Mouse (Mus musculus): ENCODE data around the gene Ep300. TPM values are rescaled to one million over a fixed set of nuclear protein-coding genes. Genes with fewer than 3 reads are reported as not detected.

Gene Ep300
- total and polyA plus RNA-seq, 2 experiments from 2014 or later = 14.9 to 55.5 TPM

- no peak overlapping the region for H3K4me2 ChIP-seq (ENCODE audit: low read depth, low read length, poor library complexity, severe bottlenecking)
- H3K4me3 ChIP-seq (ENCODE audit: low read depth, low read length) = no peak overlapping the region
- H3K9me3 ChIP-seq (ENCODE audit: low read length) = no peaks in the 10 kb centered on the region
- H3K36me3 ChIP-seq (ENCODE audit: insufficient read depth, low read length) = no peaks in the 10 kb centered on the region
- DNase-seq (ENCODE audit: low spot score) (no peak), ATAC-seq (ENCODE audit: low FRiP score) (no peak)
- H3K27me3 ChIP-seq (ENCODE audit: insufficient read depth, low read length) = no peaks in the 10 kb centered on the region
- TF ChIP-seq CTCF (IDR thresholded peaks at IDR 0.05) = no peak
- no peaks in the 10 kb centered on the region for H3K4me1 ChIP-seq (ENCODE audit: insufficient read depth, low read length)
- H3K9ac ChIP-seq (replicated peaks; ENCODE audit: low read length, poor library complexity, severe bottlenecking) = no peak overlapping the region
- WGBS = 50% methylated on average over 9 of the region's 9 CpGs
- no peak overlapping the region for H3K27ac ChIP-seq (ENCODE audit: low read depth, low read length)
Measured at GRCm38 (mm10) chr15:81562491-81563488, 22.4 kb upstream of the Ep300 start.

DNA sequence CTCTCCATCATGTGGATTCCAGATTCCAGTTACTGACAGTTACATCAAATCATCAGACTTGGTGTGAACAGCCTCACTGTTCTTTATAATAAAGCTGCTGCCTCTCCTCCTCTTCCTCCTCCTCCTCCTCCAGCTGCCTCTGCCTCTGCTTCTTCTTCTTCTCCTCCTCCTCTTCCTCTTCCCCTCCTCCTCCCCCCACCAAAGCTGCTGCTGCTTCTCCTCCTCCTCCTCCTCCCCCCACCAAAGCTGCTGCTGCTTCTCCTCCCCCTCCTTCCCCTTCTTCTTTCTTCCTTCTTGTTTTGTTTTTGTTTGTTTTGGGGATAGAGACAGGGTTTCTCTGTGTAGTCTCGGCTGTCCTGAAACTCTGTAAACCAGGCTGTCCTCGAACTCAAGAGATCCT, 17.1 kb upstream of the Ep300 start:
- H3K36me3 ChIP-seq (ENCODE audit: insufficient read depth, low read length) = no peaks in the 10 kb centered on the region
- ATAC-seq (ENCODE audit: low FRiP score) = no peak
- H3K27me3 ChIP-seq (ENCODE audit: insufficient read depth, low read length) = no peaks in the 10 kb centered on the region
- no peaks in the 10 kb centered on the region for H3K4me1 ChIP-seq (ENCODE audit: insufficient read depth, low read length)
- H3K9me3 ChIP-seq (ENCODE audit: low read length) = no peaks in the 10 kb centered on the region
- TF ChIP-seq CTCF (IDR thresholded peaks at IDR 0.05) = no peak
- no peak for DNase-seq (ENCODE audit: low spot score)
- 32% methylated on average over 2 of the region's 2 CpGs for WGBS
- no peak overlapping the region for H3K9ac ChIP-seq (replicated peaks; ENCODE audit: low read length, poor library complexity, severe bottlenecking)
- no peak overlapping the region for H3K27ac ChIP-seq (ENCODE audit: low read depth, low read length)
- no peak overlapping the region for H3K4me3 ChIP-seq (ENCODE audit: low read depth, low read length)
- no peak overlapping the region for H3K4me2 ChIP-seq (ENCODE audit: low read depth, low read length, poor library complexity, severe bottlenecking)

GRCm38 (mm10) chr15:81568592-81568991, 16.6 kb upstream of the Ep300 start:
- no peaks in the 10 kb centered on the region for H3K36me3 ChIP-seq (ENCODE audit: insufficient read depth, low read length)
- ATAC-seq (ENCODE audit: low FRiP score) = no peak
- H3K9me3 ChIP-seq (ENCODE audit: low read length) = no peaks in the 10 kb centered on the region
- WGBS = 89% methylated on average over 1 of the region's 2 CpGs
- H3K27me3 ChIP-seq (ENCODE audit: insufficient read depth, low read length) = no peaks in the 10 kb centered on the region
- H3K4me3 ChIP-seq (ENCODE audit: low read depth, low read length) = no peak overlapping the region
- no peaks in the 10 kb centered on the region for H3K4me1 ChIP-seq (ENCODE audit: insufficient read depth, low read length)
- H3K4me2 ChIP-seq (ENCODE audit: low read depth, low read length, poor library complexity, severe bottlenecking) = no peak overlapping the region
- no peak for DNase-seq (ENCODE audit: low spot score)
- TF ChIP-seq CTCF (IDR thresholded peaks at IDR 0.05) = no peak
- H3K27ac ChIP-seq (ENCODE audit: low read depth, low read length) = no peak overlapping the region
- H3K9ac ChIP-seq (replicated peaks; ENCODE audit: low read length, poor library complexity, severe bottlenecking) = no peak overlapping the region

DNA sequence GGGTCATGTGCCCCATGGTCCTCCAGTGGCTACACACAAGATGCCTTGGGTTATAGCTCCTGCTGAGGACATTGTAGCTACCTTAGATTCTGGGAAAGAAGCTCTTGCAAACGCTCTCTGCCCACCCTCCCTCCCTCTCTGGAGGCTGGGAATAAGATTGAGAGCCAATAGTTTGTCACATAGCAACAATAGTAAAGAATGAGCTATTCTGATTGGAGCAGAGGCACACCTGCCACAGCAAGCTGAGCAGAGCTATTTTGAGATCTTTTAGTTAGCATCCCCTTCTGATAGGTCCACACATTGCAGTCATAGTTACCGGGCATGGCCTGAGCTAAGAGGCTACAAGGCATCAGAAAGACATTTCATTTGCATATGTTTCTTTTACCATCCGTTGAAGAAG, 8.2 kb upstream of the Ep300 start:
- no peak overlapping the region for H3K4me3 ChIP-seq (ENCODE audit: low read depth, low read length)
- H3K27ac ChIP-seq (ENCODE audit: low read depth, low read length) = 0 out of 2 replicates have a peak overlapping the region, but pooled peaks have one; percentile 38
- no peaks in the 10 kb centered on the region for H3K27me3 ChIP-seq (ENCODE audit: insufficient read depth, low read length)
- DNase-seq (ENCODE audit: low spot score) (peak; percentile 74), ATAC-seq (ENCODE audit: low FRiP score) (peak; percentile 92)
- no peaks in the 10 kb centered on the region for H3K36me3 ChIP-seq (ENCODE audit: insufficient read depth, low read length)
- H3K9ac ChIP-seq (replicated peaks; ENCODE audit: low read length, poor library complexity, severe bottlenecking) = no peak overlapping the region
- WGBS = 4% methylated on average over 3 of the region's 3 CpGs
- H3K4me1 ChIP-seq (ENCODE audit: insufficient read depth, low read length) = no peaks in the 10 kb centered on the region
- peak; percentile 31 for TF ChIP-seq CTCF (IDR thresholded peaks at IDR 0.05)
- no peaks in the 10 kb centered on the region for H3K9me3 ChIP-seq (ENCODE audit: low read length)
- peak overlapping the region; percentile 1; the same call in 1 of the 2 replicates for H3K4me2 ChIP-seq (ENCODE audit: low read depth, low read length, poor library complexity, severe bottlenecking)

DNA sequence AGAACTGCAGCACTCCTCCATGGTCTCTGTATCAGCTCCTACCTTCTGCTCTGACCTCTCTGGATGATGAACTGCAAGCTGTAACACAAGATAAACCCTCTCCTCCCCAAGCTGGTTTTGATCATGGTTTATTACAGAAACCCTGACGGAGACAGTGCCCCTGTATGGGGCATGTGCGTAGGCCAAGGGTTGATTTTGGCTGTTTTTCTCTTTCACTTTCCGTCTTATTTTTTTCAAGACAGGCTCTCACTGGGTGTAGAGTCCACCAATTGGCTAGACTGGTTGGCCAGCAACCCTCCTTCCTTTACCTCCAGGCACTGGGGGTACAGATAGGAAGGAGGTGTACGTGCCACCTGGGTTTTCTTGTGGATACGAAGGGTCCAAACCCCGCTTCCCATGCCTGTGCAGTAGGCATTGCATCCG, 7.4 kb upstream of the Ep300 start:
- H3K4me2 ChIP-seq (ENCODE audit: low read depth, low read length, poor library complexity, severe bottlenecking) = peak overlapping the region; percentile 1; the same call in 1 of the 2 replicates
- DNase-seq (ENCODE audit: low spot score) (no peak), ATAC-seq (ENCODE audit: low FRiP score) (no peak)
- TF ChIP-seq CTCF (IDR thresholded peaks at IDR 0.05) = no peak
- H3K36me3 ChIP-seq (ENCODE audit: insufficient read depth, low read length) = no peaks in the 10 kb centered on the region
- H3K9ac ChIP-seq (replicated peaks; ENCODE audit: low read length, poor library complexity, severe bottlenecking) = no peak overlapping the region
- H3K9me3 ChIP-seq (ENCODE audit: low read length) = no peaks in the 10 kb centered on the region
- no peaks in the 10 kb centered on the region for H3K4me1 ChIP-seq (ENCODE audit: insufficient read depth, low read length)
- H3K4me3 ChIP-seq (ENCODE audit: low read depth, low read length) = no peak overlapping the region
- no peaks in the 10 kb centered on the region for H3K27me3 ChIP-seq (ENCODE audit: insufficient read depth, low read length)
- WGBS = 92% methylated on average over 7 of the region's 7 CpGs
- H3K27ac ChIP-seq (ENCODE audit: low read depth, low read length) = no peak overlapping the region

DNA sequence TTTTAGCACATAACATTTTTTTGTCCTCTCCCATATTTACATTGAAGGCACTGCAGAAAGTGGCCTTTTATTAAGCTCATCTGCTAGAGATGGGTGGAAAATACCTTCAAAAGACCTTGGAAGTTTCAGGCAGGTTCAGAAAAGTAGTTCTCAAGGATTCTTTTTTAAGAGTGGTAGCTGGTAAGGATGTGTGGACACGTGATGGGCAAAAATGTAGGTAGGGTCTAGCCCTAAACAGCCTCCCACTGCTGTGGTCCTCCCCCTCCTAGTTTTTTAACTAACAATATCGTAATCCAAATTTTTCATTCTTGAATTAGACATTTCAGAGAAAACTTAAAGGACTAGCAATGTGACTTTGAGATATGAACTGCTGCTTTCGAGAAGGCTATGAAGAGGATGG, 685 bp upstream of the Ep300 start:
- H3K9ac ChIP-seq (replicated peaks; ENCODE audit: low read length, poor library complexity, severe bottlenecking) = peak overlapping the region; percentile 46; the same call in 1 of the 2 replicates
- no peaks in the 10 kb centered on the region for H3K9me3 ChIP-seq (ENCODE audit: low read length)
- peak overlapping the region; percentile 64 for H3K4me2 ChIP-seq (ENCODE audit: low read depth, low read length, poor library complexity, severe bottlenecking)
- peak overlapping the region; percentile 97 for H3K4me3 ChIP-seq (ENCODE audit: low read depth, low read length)
- ATAC-seq (ENCODE audit: low FRiP score) (no peak), DNase-seq (ENCODE audit: low spot score) (no peak)
- WGBS = 9% methylated on average over 3 of the region's 3 CpGs
- no peaks in the 10 kb centered on the region for H3K36me3 ChIP-seq (ENCODE audit: insufficient read depth, low read length)
- no peaks in the 10 kb centered on the region for H3K27me3 ChIP-seq (ENCODE audit: insufficient read depth, low read length)
- H3K4me1 ChIP-seq (ENCODE audit: insufficient read depth, low read length) = no peaks in the 10 kb centered on the region; the same call in 1 of the 2 replicates
- H3K27ac ChIP-seq (ENCODE audit: low read depth, low read length) = peak overlapping the region; percentile 100
- TF ChIP-seq CTCF (IDR thresholded peaks at IDR 0.05) = no peak

Data from midbrain, postnatal 0 days (tissue).